Mouse (Mus musculus) lung, adult 2 months (tissue): ENCODE measurements around the gene Pcif1.

Experiments
- CTCF ChIP-seq: fragments of 200-500 bp; IDR thresholded peaks from 2 replicates; pipeline ENCODE4 v1.5.1; 2011; ENCODE audit warnings: mild to moderate bottlenecking, low read length, control low read depth; ENCODE audit not compliant: insufficient read depth
- POLR2A ChIP-seq: fragments of 200-500 bp; IDR thresholded peaks from 2 replicates; pipeline ENCODE4 v1.6.1; 2011; ENCODE audit warnings: low read depth, mild to moderate bottlenecking, control low read depth, low read length, borderline replicate concordance; ENCODE audit errors: extremely low read depth

- TF ChIP-seq CTCF (peak; percentile 45), POLR2A (no peak)
Measured at GRCm38 (mm10) chr2:164894048-164894447, 14.9 kb downstream of the Pcif1 start.
